Mouse (Mus musculus): ENCODE data around the gene Atg7. TPM values are rescaled to one million over a fixed set of nuclear protein-coding genes. Genes with fewer than 3 reads are reported as not detected.

Atg7 gene
- 38.4 TPM for polyA plus RNA-seq (2017; shearing (Covaris generic))

GRCm38 (mm10) chr6:114642601-114643528, at the start of gene Atg7:
Gene Atg7 (plus strand): TSS chr6:114643097.

Other genes starting within 250 kb of the Atg7 start
- gene Hrh1, start 245.2 kb upstream of the Atg7 start, polyA plus RNA-seq (2017; shearing (Covaris generic)) = not detected